Mouse (Mus musculus): ENCODE measurements around the gene Eaf1. TPM values are rescaled to one million over a fixed set of nuclear protein-coding genes. Genes with fewer than 3 reads are reported as not detected.

Eaf1 gene
- polyA plus RNA-seq, 1 experiment from 2014 or later: 9.6 TPM

GRCm38 (mm10) chr14:31557784-31558183 lies 63.6 kb downstream of the Eaf1 start:
- Histone ChIP-seq H3K4me1 (replicated peaks) (0 out of 2 replicates have a peak, but pooled peaks cover 8% of the 10 kb centered on the region), H3K27me3 (no peaks in the 10 kb centered on the region), H3K36me3 (no peaks in the 10 kb centered on the region), H3K27ac (no peak overlapping the region), H3K4me3 (no peak overlapping the region), H3K9me3 (no peaks in the 10 kb centered on the region), H3K9ac (no peak overlapping the region), H3K4me2 (no peak overlapping the region)
- 76% methylated on average over 9 of the region's 9 CpGs for WGBS
- no peak for ATAC-seq (ENCODE audit: low FRiP score)

GRCm38 (mm10) chr14:31559216-31559615 lies 65.0 kb downstream of the Eaf1 start:
- Histone ChIP-seq H3K36me3 (no peaks in the 10 kb centered on the region), H3K9me3 (no peaks in the 10 kb centered on the region), H3K9ac (no peak overlapping the region), H3K27me3 (no peaks in the 10 kb centered on the region), H3K27ac (no peak overlapping the region), H3K4me3 (no peak overlapping the region), H3K4me1 (replicated peaks) (0 out of 2 replicates have a peak, but pooled peaks cover 8% of the 10 kb centered on the region), H3K4me2 (no peak overlapping the region)
- 54% methylated on average over 5 of the region's 5 CpGs for WGBS
- no peak for ATAC-seq (ENCODE audit: low FRiP score)

Other genes with a start within 250 kb of the Eaf1 start
- gene Phf7, start 243.1 kb upstream of the Eaf1 start, polyA plus RNA-seq (2015; fragmentation: Nextera tagmentation; extraction: Ambion mirVana): 11.9 and 13.6 TPM in 2 replicates
- gene Bap1, start 242.9 kb upstream of the Eaf1 start, polyA plus RNA-seq (2015; fragmentation: Nextera tagmentation; extraction: Ambion mirVana): 114 and 117 TPM in 2 replicates
- 4.1 and 4.6 TPM in 2 replicates for gene Dnah1, start 170.5 kb upstream of the Eaf1 start, polyA plus RNA-seq (2015; fragmentation: Nextera tagmentation; extraction: Ambion mirVana)
- 70.5 and 76.3 TPM in 2 replicates for gene Capn7, start 157.8 kb upstream of the Eaf1 start, polyA plus RNA-seq (2015; fragmentation: Nextera tagmentation; extraction: Ambion mirVana)
- gene Sh3bp5, start 58.3 kb upstream of the Eaf1 start, polyA plus RNA-seq (2015; fragmentation: Nextera tagmentation; extraction: Ambion mirVana): 140 and 142 TPM in 2 replicates
- 54.1 and 55.0 TPM in 2 replicates for gene Mettl6, start 641 bp downstream of the Eaf1 start, polyA plus RNA-seq (2015; fragmentation: Nextera tagmentation; extraction: Ambion mirVana)
- 0.19 and 0.34 TPM in 2 replicates for gene Colq, start 96.9 kb downstream of the Eaf1 start, polyA plus RNA-seq (2015; fragmentation: Nextera tagmentation; extraction: Ambion mirVana)
- gene Gm49387, start 146.5 kb downstream of the Eaf1 start, polyA plus RNA-seq (2015; fragmentation: Nextera tagmentation; extraction: Ambion mirVana): 0.61 and 1.7 TPM in 2 replicates
- gene Btd, start 146.6 kb downstream of the Eaf1 start, polyA plus RNA-seq (2015; fragmentation: Nextera tagmentation; extraction: Ambion mirVana): 17.3 and 18.7 TPM in 2 replicates
- gene Hacl1, start 146.9 kb downstream of the Eaf1 start, polyA plus RNA-seq (2015; fragmentation: Nextera tagmentation; extraction: Ambion mirVana): 9.8 and 10.4 TPM in 2 replicates